Mouse (Mus musculus) forebrain, embryonic 12.5 days (tissue): ENCODE results near the gene Irs2. TPM values are rescaled to one million over a fixed set of nuclear protein-coding genes. Genes with fewer than 3 reads are reported as not detected.
A peak's percentile ranks its signal among the peaks of the same experiment; 100 is the strongest.

Source experiments
- ATAC-seq: fragments of 200-750 bp; cut with Nextera tagmentation; 2 replicates; pipeline ENCODE4 v1.8.0; 2017; ENCODE audit warnings: moderate TSS enrichment; ENCODE audit not compliant: low FRiP score
- H3K27ac ChIP-seq: fragments of 300-500 bp; sonication (generic); 2 replicates; pipeline ENCODE4 v1.5.1; 2016; ENCODE audit warnings: mild to moderate bottlenecking
- H3K27me3 ChIP-seq: fragments of 300-500 bp; sonication (generic); 2 replicates; pipeline ENCODE4 v1.6.1; 2016; ENCODE audit warnings: mild to moderate bottlenecking
- H3K36me3 ChIP-seq: fragments of 300-500 bp; sonication (generic); replicated peaks from 2 replicates; pipeline ENCODE4 v1.6.1; 2016; ENCODE audit warnings: mild to moderate bottlenecking
- H3K4me1 ChIP-seq: fragments of 300-500 bp; sonication (generic); 2 replicates; pipeline ENCODE4 v1.6.1; 2016
- H3K4me2 ChIP-seq: fragments of 300-500 bp; sonication (generic); 2 replicates; pipeline ENCODE4 v1.6.1; 2016; ENCODE audit warnings: mild to moderate bottlenecking, moderate library complexity
- H3K4me3 ChIP-seq: fragments of 300-500 bp; sonication (generic); replicated peaks from 2 replicates; pipeline ENCODE4 v1.5.1; 2016; ENCODE audit warnings: mild to moderate bottlenecking
- H3K9ac ChIP-seq: fragments of 300-500 bp; sonication (generic); 2 replicates; pipeline ENCODE4 v1.6.1; 2016; ENCODE audit warnings: mild to moderate bottlenecking
- H3K9me3 ChIP-seq: fragments of 300-500 bp; sonication (generic); 2 replicates; pipeline ENCODE4 v1.6.1; 2016
- WGBS: fragments of 180-500 bp; shearing (Covaris S2); methylation state at CpG from one replicate; pipeline ENCODE4 v1.1.7; 2016; 5-methylcytosine and 5-hydroxymethylcytosine counted together
- polyA plus RNA-seq: library from polyadenylated mRNA; unstranded; fragments of >200 nt; fragmentation: Nextera tagmentation; extraction: Ambion mirVana; gene quantifications from 2 replicates; pipeline ENCODE4 v1.2.1, GENCODE M21; 2016

Gene Irs2
- polyA plus RNA-seq, 1 experiment from 2014 or later: 6.5 TPM

- ATAC-seq: peak; percentile 37; the same call in 1 of the 2 replicates
- peaks cover 4% of the 10 kb centered on the region for H3K36me3 ChIP-seq
- peaks cover 45% of the 10 kb centered on the region for H3K4me1 ChIP-seq
- H3K9me3 ChIP-seq: no peaks in the 10 kb centered on the region
- 52% methylated on average over 11 of the region's 11 CpGs for WGBS
- no peak overlapping the region for H3K4me2 ChIP-seq
- H3K9ac ChIP-seq: 0 out of 2 replicates have a peak overlapping the region, but pooled peaks have one; percentile 7
- H3K27ac ChIP-seq: no peak overlapping the region
- H3K4me3 ChIP-seq: no peak overlapping the region
- peaks cover 29% of the 10 kb centered on the region for H3K27me3 ChIP-seq
Measured at GRCm38 (mm10) chr8:10979196-10979794, 29.0 kb downstream of the Irs2 start.

DNA sequence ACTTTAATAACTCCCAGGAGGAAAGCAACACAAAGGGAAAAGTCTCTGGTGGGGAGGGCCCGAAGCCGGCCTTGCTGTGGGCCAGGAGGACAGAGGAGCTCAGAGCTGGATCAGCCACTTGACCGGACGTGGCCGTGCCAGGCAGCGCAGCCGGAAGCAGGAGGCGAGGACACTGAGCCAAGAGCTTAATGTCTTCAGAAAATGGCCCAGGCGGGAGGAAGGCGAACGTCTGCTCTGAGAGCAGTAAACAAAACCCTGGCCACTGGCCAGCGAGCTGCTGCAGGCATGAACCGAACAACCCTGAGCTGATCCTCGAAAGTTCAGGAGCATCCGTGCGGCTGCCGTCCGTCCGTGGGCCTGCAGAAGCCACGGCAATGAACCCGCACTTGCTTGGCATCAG, 29.9 kb downstream of the Irs2 start:
- H3K27ac ChIP-seq: no peak overlapping the region
- H3K27me3 ChIP-seq: peaks cover 29% of the 10 kb centered on the region
- H3K4me1 ChIP-seq: peaks cover 52% of the 10 kb centered on the region
- no peaks in the 10 kb centered on the region for H3K9me3 ChIP-seq
- no peak overlapping the region for H3K9ac ChIP-seq
- 58% methylated on average over 21 of the region's 21 CpGs for WGBS
- H3K4me3 ChIP-seq: no peak overlapping the region
- H3K36me3 ChIP-seq: no peaks in the 10 kb centered on the region
- ATAC-seq: no peak
- H3K4me2 ChIP-seq: no peak overlapping the region

GRCm38 (mm10) chr8:10977742-10978376, 30.4 kb downstream of the Irs2 start:
- Histone ChIP-seq H3K27ac (no peak overlapping the region), H3K9ac (no peak overlapping the region), H3K4me3 (no peak overlapping the region), H3K4me1 (peaks cover 57% of the 10 kb centered on the region), H3K9me3 (no peaks in the 10 kb centered on the region), H3K36me3 (no peaks in the 10 kb centered on the region), H3K4me2 (no peak overlapping the region), H3K27me3 (peaks cover 29% of the 10 kb centered on the region)
- no peak for ATAC-seq
- WGBS: 65% methylated on average over 7 of the region's 7 CpGs

GRCm38 (mm10) chr8:10974659-10975058, 33.6 kb downstream of the Irs2 start:
- H3K4me1 ChIP-seq: peaks cover 57% of the 10 kb centered on the region
- no peak for ATAC-seq

GRCm38 (mm10) chr8:10974126-10974525, 34.1 kb downstream of the Irs2 start:
- Histone ChIP-seq H3K4me1 (peaks cover 51% of the 10 kb centered on the region), H3K27me3 (peaks cover 26% of the 10 kb centered on the region)
- 65% methylated on average over 4 of the region's 4 CpGs for WGBS

More at GRCm38 (mm10) chr8:10974659-10975058, 33.6 kb downstream of the Irs2 start:
- no peak overlapping the region for H3K9ac ChIP-seq
- H3K36me3 ChIP-seq: no peaks in the 10 kb centered on the region
- peaks cover 30% of the 10 kb centered on the region for H3K27me3 ChIP-seq
- no peak overlapping the region for H3K4me2 ChIP-seq
- 8% methylated on average over 2 of the region's 2 CpGs for WGBS
- H3K9me3 ChIP-seq: no peaks in the 10 kb centered on the region
- no peak overlapping the region for H3K4me3 ChIP-seq
- H3K27ac ChIP-seq: no peak overlapping the region

GRCm38 (mm10) chr8:10972851-10973452, 35.3 kb downstream of the Irs2 start:
- no peak overlapping the region; the same call in 1 of the 2 replicates for H3K9ac ChIP-seq
- no peaks in the 10 kb centered on the region for H3K9me3 ChIP-seq
- 8% methylated on average over 9 of the region's 9 CpGs for WGBS
- H3K4me1 ChIP-seq: peaks cover 39% of the 10 kb centered on the region
- H3K4me3 ChIP-seq: no peak overlapping the region
- ATAC-seq: peak; percentile 63; the same call in 1 of the 2 replicates
- H3K27ac ChIP-seq: peak overlapping the region; percentile 60
- H3K36me3 ChIP-seq: no peaks in the 10 kb centered on the region
- H3K27me3 ChIP-seq: peaks cover 23% of the 10 kb centered on the region
- peak overlapping the region; percentile 11; the same call in 1 of the 2 replicates for H3K4me2 ChIP-seq

More at GRCm38 (mm10) chr8:10974126-10974525, 34.1 kb downstream of the Irs2 start:
- Histone ChIP-seq H3K4me2 (no peak overlapping the region), H3K36me3 (no peaks in the 10 kb centered on the region), H3K27ac (no peak overlapping the region), H3K4me3 (no peak overlapping the region), H3K9ac (no peak overlapping the region), H3K9me3 (no peaks in the 10 kb centered on the region)
- no peak for ATAC-seq

DNA sequence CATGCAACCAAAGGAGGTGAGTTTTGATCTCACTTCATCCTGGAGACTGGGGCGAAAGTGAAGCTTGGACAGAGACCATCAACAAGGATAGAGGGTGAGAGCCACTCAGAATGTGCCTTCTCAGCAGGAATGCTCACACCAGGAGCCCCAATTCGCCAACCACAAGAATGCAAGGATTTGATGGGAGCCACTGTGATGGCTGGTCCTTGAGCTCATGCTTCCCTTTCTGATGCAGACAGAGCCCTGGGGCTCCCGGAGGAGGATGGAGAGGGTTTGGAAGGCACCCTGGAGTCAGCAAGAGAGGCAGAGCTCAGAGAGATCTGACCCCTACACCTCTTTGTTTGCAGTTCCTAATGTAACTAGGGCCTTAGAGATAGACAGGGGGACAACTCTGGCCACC, 36.3 kb downstream of the Irs2 start:
- Histone ChIP-seq H3K4me3 (no peak overlapping the region), H3K4me2 (no peak overlapping the region), H3K9me3 (no peaks in the 10 kb centered on the region), H3K9ac (no peak overlapping the region), H3K4me1 (peaks cover 31% of the 10 kb centered on the region), H3K27me3 (peaks cover 23% of the 10 kb centered on the region), H3K27ac (peak overlapping the region; percentile 60), H3K36me3 (no peaks in the 10 kb centered on the region)
- no peak for ATAC-seq
- 46% methylated on average over 3 of the region's 3 CpGs for WGBS

DNA sequence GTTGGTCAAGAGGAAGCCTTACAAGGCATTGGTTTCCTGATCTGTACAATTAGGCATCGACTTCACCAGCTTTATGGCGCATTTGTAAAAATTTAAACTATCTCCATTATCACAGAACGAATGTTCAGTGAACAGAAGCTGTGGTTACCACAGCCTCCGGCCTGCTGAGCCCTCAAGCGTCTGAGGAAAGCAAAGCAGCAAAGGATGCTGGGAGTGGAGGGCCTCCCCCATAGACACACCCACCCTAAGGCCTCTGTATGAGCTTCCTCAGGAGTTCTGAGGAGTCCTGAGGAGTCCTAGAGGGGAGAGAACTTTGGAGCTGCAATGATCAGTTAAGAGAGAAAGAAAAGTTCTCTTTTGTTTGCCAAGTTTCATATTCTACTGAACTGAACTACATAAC, 36.7 kb downstream of the Irs2 start:
- peaks cover 33% of the 10 kb centered on the region for H3K4me1 ChIP-seq
- 89% methylated on average over 5 of the region's 5 CpGs for WGBS
- no peak for ATAC-seq

GRCm38 (mm10) chr8:10970496-10971456, 37.5 kb downstream of the Irs2 start:
- H3K4me1 ChIP-seq: peaks cover 41% of the 10 kb centered on the region
- H3K9ac ChIP-seq: no peak overlapping the region
- H3K9me3 ChIP-seq: no peaks in the 10 kb centered on the region
- no peak overlapping the region for H3K4me2 ChIP-seq
- H3K4me3 ChIP-seq: no peak overlapping the region
- no peak for ATAC-seq
- WGBS: 83% methylated on average over 13 of the region's 13 CpGs
- H3K36me3 ChIP-seq: no peaks in the 10 kb centered on the region
- H3K27ac ChIP-seq: no peak overlapping the region
- peaks cover 24% of the 10 kb centered on the region for H3K27me3 ChIP-seq

More for the DNA sequence above, 36.7 kb downstream of the Irs2 start:
- H3K9me3 ChIP-seq: no peaks in the 10 kb centered on the region
- no peak overlapping the region for H3K9ac ChIP-seq
- no peaks in the 10 kb centered on the region for H3K36me3 ChIP-seq
- no peak overlapping the region for H3K4me2 ChIP-seq
- H3K27ac ChIP-seq: no peak overlapping the region
- no peak overlapping the region for H3K4me3 ChIP-seq
- H3K27me3 ChIP-seq: peaks cover 26% of the 10 kb centered on the region

GRCm38 (mm10) chr8:10968687-10969086, 39.6 kb downstream of the Irs2 start:
- Histone ChIP-seq H3K4me2 (no peak overlapping the region), H3K36me3 (no peaks in the 10 kb centered on the region), H3K4me3 (no peak overlapping the region), H3K9me3 (no peaks in the 10 kb centered on the region), H3K4me1 (peaks cover 42% of the 10 kb centered on the region), H3K9ac (no peak overlapping the region), H3K27ac (no peak overlapping the region), H3K27me3 (peaks cover 28% of the 10 kb centered on the region)
- no peak for ATAC-seq
- 62% methylated on average over 7 of the region's 7 CpGs for WGBS

DNA sequence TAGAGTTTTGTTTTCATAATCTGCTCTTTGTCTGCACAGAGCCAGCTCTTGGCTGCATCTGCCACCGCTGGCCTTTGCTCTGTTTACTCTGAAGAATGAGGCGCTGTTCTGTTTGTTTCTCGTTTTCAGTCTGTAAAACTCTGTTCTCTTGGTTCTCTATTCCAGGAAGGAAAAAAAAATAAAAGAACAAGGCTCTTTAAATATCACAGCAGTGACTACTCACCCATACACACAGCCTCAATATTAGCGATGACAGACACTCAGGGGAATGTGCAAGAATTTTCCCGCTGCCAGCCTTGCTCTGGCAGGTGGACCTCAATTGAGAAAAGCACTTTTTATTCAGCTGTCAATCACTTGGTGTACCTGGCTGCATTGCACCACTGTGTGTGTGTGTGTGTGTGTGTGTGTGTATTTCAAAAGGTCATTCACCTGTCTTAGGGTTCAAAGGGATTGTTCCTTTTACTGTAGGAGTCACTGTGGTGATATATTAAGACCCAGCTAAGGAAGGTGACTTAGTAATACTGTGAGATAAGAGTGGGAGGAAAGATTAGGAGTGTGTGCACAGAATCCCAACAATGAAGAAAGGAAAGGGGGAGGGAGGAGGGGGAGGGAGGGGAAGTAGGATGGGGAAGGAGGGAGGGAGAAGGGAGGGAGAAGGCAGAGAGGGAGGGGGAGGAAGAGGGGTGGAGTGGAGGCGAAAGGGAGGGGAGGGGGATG, 42.7 kb downstream of the Irs2 start:
- Histone ChIP-seq H3K4me2 (no peak overlapping the region), H3K27me3 (peaks cover 25% of the 10 kb centered on the region), H3K4me3 (no peak overlapping the region), H3K9ac (no peak overlapping the region), H3K27ac (0 out of 2 replicates have a peak overlapping the region, but pooled peaks have one; percentile 19), H3K36me3 (no peaks in the 10 kb centered on the region), H3K4me1 (peaks cover 44% of the 10 kb centered on the region), H3K9me3 (no peaks in the 10 kb centered on the region)
- 7% methylated on average over 6 of the region's 6 CpGs for WGBS
- peak; percentile 42; the same call in 1 of the 2 replicates for ATAC-seq
